Mouse (Mus musculus): Measurements from ENCODE around the gene Adamtsl5.

- no peak for TF ChIP-seq POLR2A (IDR thresholded peaks at IDR 0.05; ENCODE audit: low read depth, low read length)
- no peak for TF ChIP-seq CTCF (conservative IDR thresholded peaks at IDR 0.05; ENCODE audit: insufficient read depth, insufficient read length, low read depth, low read length)
Measured at GRCm38 (mm10) chr10:80304458-80304857, 43.8 kb downstream of the Adamtsl5 start.

All from kidney, adult 2 months (tissue).